Mouse (Mus musculus) hindbrain, embryonic 14.5 days (tissue): Measurements from ENCODE around the gene Slc25a13. TPM values are rescaled to one million over a fixed set of nuclear protein-coding genes. Genes with fewer than 3 reads are reported as not detected.
"Not testable (repeated sequence)": the region's sequence is repeated elsewhere in the genome, so short reads cannot be mapped to it uniquely, and the experiment has no call there.

ENCODE experiments used
- ATAC-seq: fragments of 200-750 bp; cut with Nextera tagmentation; 2 replicates; pipeline ENCODE4 v1.8.0; 2017; ENCODE audit warnings: moderate number of reproducible peaks, mild to moderate bottlenecking, moderate TSS enrichment, moderate library complexity; ENCODE audit not compliant: low FRiP score
- DNase-seq: peaks from one replicate; pipeline ENCODE4 v3.0.0-alpha.2; 2015; ENCODE audit warnings: low spot score
- H3K27ac ChIP-seq: fragments of 300-500 bp; sonication (generic); 2 replicates; pipeline ENCODE4 v1.5.1; 2014; ENCODE audit warnings: mild to moderate bottlenecking, moderate library complexity
- H3K27me3 ChIP-seq: fragments of 300-500 bp; sonication (generic); 2 replicates; pipeline ENCODE4 v1.6.1; 2014; ENCODE audit warnings: mild to moderate bottlenecking, low read length, mixed read lengths; ENCODE audit not compliant: control insufficient read depth, insufficient read depth
- H3K36me3 ChIP-seq: fragments of 300-500 bp; sonication (generic); replicated peaks from 2 replicates; pipeline ENCODE4 v1.6.1; 2014; ENCODE audit not compliant: control insufficient read depth, insufficient read depth
- H3K4me1 ChIP-seq: fragments of 300-500 bp; sonication (generic); replicated peaks from 2 replicates; pipeline ENCODE4 v1.6.1; 2014; ENCODE audit warnings: antibody characterized with exemption, low read length, mixed read lengths; ENCODE audit not compliant: control insufficient read depth, insufficient read depth
- H3K4me2 ChIP-seq: fragments of 300-500 bp; sonication (generic); replicated peaks from 2 replicates; pipeline ENCODE4 v1.6.1; 2014; ENCODE audit warnings: mild to moderate bottlenecking, moderate library complexity
- H3K4me3 ChIP-seq: fragments of 300-500 bp; sonication (generic); replicated peaks from 2 replicates; pipeline ENCODE4 v1.5.1; 2014; ENCODE audit warnings: mild to moderate bottlenecking, low read length
- H3K9ac ChIP-seq: fragments of 300-500 bp; sonication (generic); 2 replicates; pipeline ENCODE4 v1.6.1; 2014
- H3K9me3 ChIP-seq: fragments of 300-500 bp; sonication (generic); 2 replicates; pipeline ENCODE4 v1.6.1; 2016; ENCODE audit warnings: low read length; ENCODE audit not compliant: control insufficient read depth
- WGBS: fragments of 180-500 bp; shearing (Covaris S2); extraction: QIAGEN DNeasy Blood & Tissue Kit; methylation state at CpG from one replicate; pipeline ENCODE4 v1.1.7; 2014; 5-methylcytosine and 5-hydroxymethylcytosine counted together
- polyA plus RNA-seq: library from polyadenylated mRNA; unstranded; fragments of >200 nt; fragmentation: Nextera tagmentation; extraction: Ambion mirVana; gene quantifications from 2 replicates; pipeline ENCODE4 v1.2.1, GENCODE M21; 2014

Gene Slc25a13
- polyA plus RNA-seq, 1 experiment from 2014 or later = 5.6 TPM

- no peak overlapping the region for H3K27ac ChIP-seq
- ATAC-seq (no peak), DNase-seq (no peak)
- WGBS = 69% methylated on average over 3 of the region's 3 CpGs
- no peaks in the 10 kb centered on the region for H3K36me3 ChIP-seq
- H3K9me3 ChIP-seq = no peaks in the 10 kb centered on the region
- H3K27me3 ChIP-seq = no peaks in the 10 kb centered on the region
- H3K4me1 ChIP-seq = no peaks in the 10 kb centered on the region
- no peak overlapping the region for H3K4me2 ChIP-seq
- no peak overlapping the region for H3K9ac ChIP-seq
- no peak overlapping the region for H3K4me3 ChIP-seq
Measured at GRCm38 (mm10) chr6:6207836-6208235, 9.1 kb downstream of the Slc25a13 start.

DNA sequence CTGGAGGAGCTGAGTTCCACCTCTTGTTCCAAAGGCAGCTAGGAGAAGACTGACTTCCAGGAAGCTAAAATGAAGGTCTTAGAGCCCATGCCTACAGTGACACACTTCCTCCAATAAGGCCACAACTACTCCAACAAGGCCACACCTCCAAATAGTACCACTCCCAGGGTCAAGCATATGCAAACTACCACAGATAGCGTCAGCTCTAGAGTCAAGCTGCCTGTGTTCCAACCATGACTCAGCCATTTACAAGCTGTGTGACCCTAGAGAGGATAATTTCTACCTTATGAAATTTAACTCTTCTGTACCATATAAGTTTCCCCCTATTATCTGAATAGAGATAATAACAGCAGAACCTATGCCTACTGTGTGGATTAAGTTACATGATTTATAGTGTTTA is 9.6 kb downstream of the Slc25a13 start:
- WGBS = 81% methylated on average over 1 of the region's 1 CpGs
- Histone ChIP-seq H3K27me3 (no peaks in the 10 kb centered on the region), H3K4me2 (no peak overlapping the region), H3K36me3 (no peaks in the 10 kb centered on the region), H3K4me3 (no peak overlapping the region), H3K27ac (no peak overlapping the region), H3K9me3 (no peaks in the 10 kb centered on the region), H3K4me1 (no peaks in the 10 kb centered on the region), H3K9ac (no peak overlapping the region)
- ATAC-seq = no peak
- DNase-seq = no peak

- 94% methylated on average over 3 of the region's 3 CpGs for WGBS
- no peak for DNase-seq
- no peak for ATAC-seq
Measured at GRCm38 (mm10) chr6:6205599-6206165, 11.3 kb downstream of the Slc25a13 start.

GRCm38 (mm10) chr6:6202451-6202850 is 14.5 kb downstream of the Slc25a13 start:
- no peak for DNase-seq
- no peak overlapping the region for H3K9ac ChIP-seq
- no peaks in the 10 kb centered on the region for H3K9me3 ChIP-seq
- H3K4me2 ChIP-seq = no peak overlapping the region
- H3K36me3 ChIP-seq = no peaks in the 10 kb centered on the region
- H3K27ac ChIP-seq = no peak overlapping the region
- no peak for ATAC-seq
- no peak overlapping the region for H3K4me3 ChIP-seq
- H3K27me3 ChIP-seq = no peaks in the 10 kb centered on the region
- WGBS = 88% methylated on average over 6 of the region's 6 CpGs
- H3K4me1 ChIP-seq = no peaks in the 10 kb centered on the region

More at GRCm38 (mm10) chr6:6205599-6206165, 11.3 kb downstream of the Slc25a13 start:
- Histone ChIP-seq H3K4me1 (no peaks in the 10 kb centered on the region), H3K27me3 (no peaks in the 10 kb centered on the region), H3K4me2 (no peak overlapping the region), H3K9ac (no peak overlapping the region), H3K9me3 (no peaks in the 10 kb centered on the region), H3K36me3 (no peaks in the 10 kb centered on the region), H3K4me3 (no peak overlapping the region), H3K27ac (no peak overlapping the region)

DNA sequence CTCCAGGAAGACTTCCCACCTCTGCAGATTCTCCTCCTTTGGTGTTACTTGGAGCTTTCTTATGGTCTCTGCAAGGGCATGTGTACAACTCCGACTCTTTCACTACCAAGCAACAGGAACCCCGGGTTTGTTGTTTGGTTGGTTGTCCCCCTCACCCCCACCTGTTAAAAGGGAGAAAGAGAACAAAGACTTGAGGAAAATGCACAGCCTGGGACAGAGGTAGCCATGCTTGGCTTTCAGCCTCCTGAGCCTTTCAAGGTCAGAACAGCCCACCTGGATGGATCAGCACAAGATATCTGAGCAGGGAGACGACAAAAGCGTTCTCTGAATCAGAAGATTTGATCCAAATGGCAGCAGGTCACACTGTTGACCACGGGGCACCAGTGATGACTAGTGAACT is 15.0 kb downstream of the Slc25a13 start:
- Histone ChIP-seq H3K9ac (no peak overlapping the region), H3K36me3 (no peaks in the 10 kb centered on the region), H3K27me3 (no peaks in the 10 kb centered on the region), H3K4me2 (no peak overlapping the region), H3K27ac (no peak overlapping the region), H3K9me3 (no peaks in the 10 kb centered on the region), H3K4me1 (no peaks in the 10 kb centered on the region), H3K4me3 (no peak overlapping the region)
- ATAC-seq (no peak), DNase-seq (no peak)
- 86% methylated on average over 5 of the region's 5 CpGs for WGBS

GRCm38 (mm10) chr6:6199138-6199870 is 17.7 kb downstream of the Slc25a13 start:
- H3K36me3 ChIP-seq = no peaks in the 10 kb centered on the region
- H3K27me3 ChIP-seq = no peaks in the 10 kb centered on the region
- no peak overlapping the region for H3K9ac ChIP-seq
- no peaks in the 10 kb centered on the region for H3K9me3 ChIP-seq
- H3K4me2 ChIP-seq = no peak overlapping the region
- no peak overlapping the region for H3K27ac ChIP-seq
- DNase-seq (no peak), ATAC-seq (no peak)
- WGBS = 84% methylated on average over 10 of the region's 10 CpGs
- H3K4me1 ChIP-seq = no peaks in the 10 kb centered on the region
- no peak overlapping the region for H3K4me3 ChIP-seq

GRCm38 (mm10) chr6:6198056-6198455 is 18.9 kb downstream of the Slc25a13 start:
- not testable (repeated sequence) for H3K4me3 ChIP-seq, DNase-seq, H3K9ac ChIP-seq, H3K4me1 ChIP-seq, ATAC-seq, H3K27me3 ChIP-seq, H3K9me3 ChIP-seq, H3K4me2 ChIP-seq, H3K36me3 ChIP-seq, H3K27ac ChIP-seq
- 96% methylated on average over 3 of the region's 3 CpGs for WGBS

GRCm38 (mm10) chr6:6197339-6197738 is 19.6 kb downstream of the Slc25a13 start:
- H3K4me3 ChIP-seq = no peak overlapping the region
- no peak overlapping the region for H3K9ac ChIP-seq
- ATAC-seq (no peak), DNase-seq (no peak)
- no peaks in the 10 kb centered on the region for H3K4me1 ChIP-seq
- H3K4me2 ChIP-seq = no peak overlapping the region
- H3K27ac ChIP-seq = no peak overlapping the region
- no peaks in the 10 kb centered on the region for H3K27me3 ChIP-seq
- H3K9me3 ChIP-seq = no peaks in the 10 kb centered on the region
- WGBS = 89% methylated on average over 6 of the region's 6 CpGs
- H3K36me3 ChIP-seq = no peaks in the 10 kb centered on the region

DNA sequence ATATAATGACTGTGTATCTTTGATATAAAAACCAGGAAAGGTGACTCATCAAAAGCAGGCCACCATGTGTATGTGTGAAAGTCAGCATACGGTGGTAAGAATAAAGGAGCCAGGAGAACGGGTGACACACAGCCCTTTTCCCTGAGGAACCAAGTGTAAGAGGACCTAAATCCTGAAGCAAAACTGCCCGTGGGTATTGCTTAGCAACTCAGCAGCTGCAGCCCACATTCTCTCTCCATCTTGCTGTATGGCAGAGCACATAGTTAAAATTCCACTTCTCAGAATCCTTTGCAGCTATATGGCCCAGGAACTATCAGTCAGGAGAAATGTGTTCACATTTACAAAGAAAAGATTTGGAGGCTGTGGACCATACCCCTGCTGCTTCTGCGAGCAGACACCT is 20.4 kb downstream of the Slc25a13 start:
- Histone ChIP-seq H3K4me3 (no peak overlapping the region), H3K9ac (no peak overlapping the region), H3K4me1 (no peaks in the 10 kb centered on the region), H3K27me3 (no peaks in the 10 kb centered on the region), H3K36me3 (no peaks in the 10 kb centered on the region), H3K4me2 (no peak overlapping the region), H3K27ac (no peak overlapping the region), H3K9me3 (no peaks in the 10 kb centered on the region)
- DNase-seq (no peak), ATAC-seq (no peak)
- 83% methylated on average over 4 of the region's 4 CpGs for WGBS
